Mouse (Mus musculus): Measurements from ENCODE around the gene Noc2l. TPM values are rescaled to one million over a fixed set of nuclear protein-coding genes. Genes with fewer than 3 reads are reported as not detected.

Noc2l gene
- total RNA-seq (2022) = 10 to 100 TPM; 64.5 to 70.3 (median 68.1) TPM

GRCm38 (mm10) chr4:156235808-156236533 lies at the start of gene Noc2l:
Gene Noc2l (plus strand): TSS chr4:156236010.
- DNase-seq (ENCODE audit: low spot score in 2 of 2) = peak; percentile 72 to 85

- DNase-seq (ENCODE audit: low spot score in 2 of 2) = no peak
These were observed 47.5 kb upstream of the Noc2l start for GRCm38 (mm10) chr4:156188162-156188810.

- peak in 1 of 2 experiments; percentile 50 for DNase-seq (ENCODE audit: low spot score in 2 of 2)
These were observed 46.9 kb upstream of the Noc2l start for GRCm38 (mm10) chr4:156188811-156189323.

- DNase-seq (ENCODE audit: low spot score in 2 of 2) = no peak
These were observed 43.2 kb upstream of the Noc2l start for GRCm38 (mm10) chr4:156192421-156193199.

- DNase-seq (ENCODE audit: low spot score in 2 of 2) = no peak
These were observed 42.6 kb upstream of the Noc2l start for GRCm38 (mm10) chr4:156193200-156193590.

- DNase-seq (ENCODE audit: low spot score in 2 of 2) = no peak
These were observed 41.9 kb upstream of the Noc2l start for GRCm38 (mm10) chr4:156193906-156194305.

- DNase-seq (ENCODE audit: low spot score in 2 of 2) = no peak
These were observed 41.5 kb upstream of the Noc2l start for GRCm38 (mm10) chr4:156194346-156194745.

GRCm38 (mm10) chr4:156195927-156196870 lies 39.6 kb upstream of the Noc2l start:
- DNase-seq (ENCODE audit: low spot score in 2 of 2) = no peak

GRCm38 (mm10) chr4:156197131-156197828 lies 38.5 kb upstream of the Noc2l start, which contains the start of gene Agrn:
Gene Agrn (minus strand): TSS chr4:156197488.
- DNase-seq (ENCODE audit: low spot score in 2 of 2) = no peak

- DNase-seq (ENCODE audit: low spot score in 2 of 2) = peak; percentile 67 to 79
These were observed 38.0 kb upstream of the Noc2l start for GRCm38 (mm10) chr4:156197829-156198205.

- no peak for DNase-seq (ENCODE audit: low spot score in 2 of 2)
These were observed 35.0 kb upstream of the Noc2l start, which contains the start of gene Isg15 for GRCm38 (mm10) chr4:156200623-156201475. Gene Isg15 (minus strand): TSS chr4:156200818.

GRCm38 (mm10) chr4:156202462-156202893 lies 33.3 kb upstream of the Noc2l start:
- DNase-seq (ENCODE audit: low spot score in 2 of 2) = no peak

- no peak for DNase-seq (ENCODE audit: low spot score in 2 of 2)
These were observed 32.8 kb upstream of the Noc2l start, which contains the start of gene AW011738 for GRCm38 (mm10) chr4:156203001-156203412. Gene AW011738 (plus strand): TSS chr4:156203304.

- no peak for DNase-seq (ENCODE audit: low spot score in 2 of 2)
These were observed 32.2 kb upstream of the Noc2l start for GRCm38 (mm10) chr4:156203413-156204131.

GRCm38 (mm10) chr4:156208872-156209271 lies 26.9 kb upstream of the Noc2l start:
- no peak for DNase-seq (ENCODE audit: low spot score in 2 of 2)

- no peak for DNase-seq (ENCODE audit: low spot score in 2 of 2)
These were observed 25.7 kb upstream of the Noc2l start for GRCm38 (mm10) chr4:156209963-156210635.

- DNase-seq (ENCODE audit: low spot score in 2 of 2) = no peak
These were observed 22.7 kb upstream of the Noc2l start for GRCm38 (mm10) chr4:156213134-156213533.

GRCm38 (mm10) chr4:156215649-156216048 lies 20.2 kb upstream of the Noc2l start, which contains the start of gene Perm1:
Gene Perm1 (plus strand): TSS chr4:156215868.
- DNase-seq (ENCODE audit: low spot score in 2 of 2) = no peak
